Mouse (Mus musculus): ENCODE results near the gene Ykt6. TPM values are rescaled to one million over a fixed set of nuclear protein-coding genes. Genes with fewer than 3 reads are reported as not detected.
A peak's percentile ranks its signal among the peaks of the same experiment; 100 is the strongest.

Ykt6 gene
- total and polyA plus RNA-seq, 2 experiments from 2014 or later, result 101 to 181 TPM

DNA sequence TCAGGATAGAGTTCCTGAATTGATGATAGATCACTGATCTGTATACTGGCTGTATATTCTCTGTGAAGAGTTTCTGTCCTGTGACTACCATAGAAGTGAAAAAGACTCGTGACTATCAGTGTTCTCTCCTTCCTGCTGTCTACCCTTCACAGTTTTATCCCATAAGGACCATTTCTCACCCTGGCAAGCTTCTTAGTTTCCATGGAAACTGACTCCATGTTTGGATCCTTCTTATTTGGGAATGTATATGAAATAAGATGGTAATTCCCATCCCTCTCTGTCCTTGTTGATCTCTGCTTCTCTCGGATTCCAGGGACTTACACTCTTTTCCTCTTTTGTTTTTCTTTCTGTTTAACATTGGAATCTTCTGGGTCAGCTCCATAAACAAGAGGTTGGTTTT, 4.6 kb downstream of the Ykt6 start:
- Histone ChIP-seq H3K4me3 (ENCODE audit: low read depth, low read length) (no peak overlapping the region), H3K27me3 (ENCODE audit: insufficient read depth, low read length) (no peaks in the 10 kb centered on the region), H3K4me2 (ENCODE audit: low read depth) (no peak overlapping the region), H3K36me3 (ENCODE audit: insufficient read depth) (peaks cover 54% of the 10 kb centered on the region), H3K27ac (ENCODE audit: low read depth, low read length) (peak overlapping the region; percentile 62), H3K9me3 (ENCODE audit: low read length) (no peaks in the 10 kb centered on the region), H3K9ac (no peak overlapping the region), H3K4me1 (ENCODE audit: insufficient read depth) (peaks cover 3% of the 10 kb centered on the region; the same call in 1 of the 2 replicates)
- peak; percentile 17 for ATAC-seq
- no peak for TF ChIP-seq CTCF (IDR thresholded peaks at IDR 0.05; ENCODE audit: low read depth)
- DNase-seq, result peak; percentile 73
- 62% methylated on average over 2 of the region's 2 CpGs for WGBS

DNA sequence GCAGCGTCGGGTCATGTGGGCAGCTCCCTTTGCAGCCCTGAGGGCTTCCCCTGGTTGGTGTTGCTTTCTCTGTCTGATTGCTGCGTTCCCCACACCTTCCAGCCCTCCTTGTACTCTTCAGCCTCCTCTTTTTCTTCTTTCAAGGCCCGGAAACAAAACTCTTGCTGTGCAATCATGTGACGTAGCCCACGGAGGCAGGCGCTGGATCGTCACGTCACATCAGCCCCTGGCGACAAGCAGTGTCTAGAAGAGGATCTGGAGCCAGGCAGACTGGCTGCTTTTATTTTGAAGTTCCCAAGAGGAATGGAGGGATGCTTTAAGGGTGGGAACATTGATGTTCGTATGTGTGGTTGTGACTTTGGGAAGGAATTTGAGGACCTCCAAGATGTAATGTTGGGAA, 10.4 kb downstream of the Ykt6 start:
- DNase-seq (peak; percentile 42), ATAC-seq (peak; percentile 50; the same call in 1 of the 2 replicates)
- no peak overlapping the region for H3K27ac ChIP-seq (ENCODE audit: low read depth, low read length)
- no peak overlapping the region for H3K4me2 ChIP-seq (ENCODE audit: low read depth)
- WGBS, result 72% methylated on average over 11 of the region's 11 CpGs
- no peak overlapping the region for H3K9ac ChIP-seq
- peaks cover 89% of the 10 kb centered on the region for H3K36me3 ChIP-seq (ENCODE audit: insufficient read depth)
- no peak overlapping the region for H3K4me3 ChIP-seq (ENCODE audit: low read depth, low read length)
- no peaks in the 10 kb centered on the region for H3K4me1 ChIP-seq (ENCODE audit: insufficient read depth)
- no peaks in the 10 kb centered on the region for H3K9me3 ChIP-seq (ENCODE audit: low read length)
- TF ChIP-seq CTCF (IDR thresholded peaks at IDR 0.05; ENCODE audit: low read depth), result no peak
- H3K27me3 ChIP-seq (ENCODE audit: insufficient read depth, low read length), result no peaks in the 10 kb centered on the region

DNA sequence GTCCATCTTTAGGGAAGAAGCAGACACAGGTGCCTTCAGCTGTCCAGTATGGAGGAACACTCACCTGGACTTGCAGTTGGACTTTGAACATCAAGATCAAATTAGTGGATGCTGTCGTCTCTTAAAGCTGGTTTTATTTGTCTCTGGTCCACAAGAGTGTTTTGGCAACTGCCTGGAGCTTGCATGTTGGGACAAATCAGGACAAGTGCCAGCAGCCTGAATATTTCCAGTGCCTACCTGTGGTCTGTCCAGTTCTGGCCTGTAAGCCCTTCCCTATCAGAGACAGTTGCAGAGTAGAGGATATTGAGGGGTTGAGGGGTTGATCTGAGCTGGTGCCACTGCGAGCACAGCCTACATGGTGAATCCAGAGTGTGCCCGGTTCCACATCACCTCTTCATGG, 11.3 kb downstream of the Ykt6 start:
- Histone ChIP-seq H3K27ac (ENCODE audit: low read depth, low read length) (no peak overlapping the region), H3K4me2 (ENCODE audit: low read depth) (no peak overlapping the region), H3K9ac (no peak overlapping the region), H3K27me3 (ENCODE audit: insufficient read depth, low read length) (no peaks in the 10 kb centered on the region), H3K4me3 (ENCODE audit: low read depth, low read length) (no peak overlapping the region), H3K36me3 (ENCODE audit: insufficient read depth) (peaks cover 85% of the 10 kb centered on the region), H3K4me1 (ENCODE audit: insufficient read depth) (no peaks in the 10 kb centered on the region), H3K9me3 (ENCODE audit: low read length) (no peaks in the 10 kb centered on the region)
- peak; percentile 17 for DNase-seq
- WGBS, result 88% methylated on average over 3 of the region's 3 CpGs
- ATAC-seq, result no peak; the same call in 1 of the 2 replicates
- TF ChIP-seq CTCF (IDR thresholded peaks at IDR 0.05; ENCODE audit: low read depth), result no peak

DNA sequence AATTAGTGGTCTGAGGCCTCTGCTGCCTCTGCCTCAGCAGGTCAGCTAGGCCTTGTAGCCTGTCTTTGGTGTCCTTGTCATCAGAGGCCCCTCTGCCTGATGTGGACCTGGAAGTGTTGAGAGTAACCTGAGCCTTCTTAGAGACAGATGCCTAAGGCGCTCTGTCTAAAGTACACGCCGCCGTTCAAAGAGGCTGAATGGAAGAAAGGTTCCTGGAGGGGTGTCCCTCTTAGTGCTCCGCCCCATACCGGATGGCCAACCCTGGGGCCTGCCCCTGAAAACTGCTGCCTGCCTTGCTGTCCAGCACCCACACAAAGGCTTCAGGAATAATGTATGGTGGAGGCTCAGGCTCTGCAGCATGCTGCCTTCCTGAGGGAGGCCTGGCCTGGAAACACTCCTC, 12.7 kb downstream of the Ykt6 start:
- peaks cover 85% of the 10 kb centered on the region for H3K36me3 ChIP-seq (ENCODE audit: insufficient read depth)
- H3K4me2 ChIP-seq (ENCODE audit: low read depth), result no peak overlapping the region
- H3K27ac ChIP-seq (ENCODE audit: low read depth, low read length), result no peak overlapping the region
- WGBS, result 90% methylated on average over 6 of the region's 6 CpGs
- DNase-seq, result no peak
- no peak for ATAC-seq
- no peaks in the 10 kb centered on the region for H3K9me3 ChIP-seq (ENCODE audit: low read length)
- TF ChIP-seq CTCF (IDR thresholded peaks at IDR 0.05; ENCODE audit: low read depth), result no peak
- H3K4me1 ChIP-seq (ENCODE audit: insufficient read depth), result no peaks in the 10 kb centered on the region
- H3K9ac ChIP-seq, result no peak overlapping the region
- no peaks in the 10 kb centered on the region for H3K27me3 ChIP-seq (ENCODE audit: insufficient read depth, low read length)
- no peak overlapping the region for H3K4me3 ChIP-seq (ENCODE audit: low read depth, low read length)

GRCm38 (mm10) chr11:5971202-5971601, 15.7 kb downstream of the Ykt6 start:
- H3K27ac ChIP-seq (ENCODE audit: low read depth, low read length), result no peak overlapping the region
- no peak overlapping the region for H3K4me3 ChIP-seq (ENCODE audit: low read depth, low read length)
- ATAC-seq (no peak), DNase-seq (no peak)
- no peaks in the 10 kb centered on the region for H3K4me1 ChIP-seq (ENCODE audit: insufficient read depth)
- H3K9ac ChIP-seq, result no peak overlapping the region
- 72% methylated on average over 7 of the region's 7 CpGs for WGBS
- no peaks in the 10 kb centered on the region for H3K27me3 ChIP-seq (ENCODE audit: insufficient read depth, low read length)
- no peak for TF ChIP-seq CTCF (IDR thresholded peaks at IDR 0.05; ENCODE audit: low read depth)
- no peaks in the 10 kb centered on the region for H3K9me3 ChIP-seq (ENCODE audit: low read length)
- H3K4me2 ChIP-seq (ENCODE audit: low read depth), result no peak overlapping the region
- H3K36me3 ChIP-seq (ENCODE audit: insufficient read depth), result peaks cover 67% of the 10 kb centered on the region

DNA sequence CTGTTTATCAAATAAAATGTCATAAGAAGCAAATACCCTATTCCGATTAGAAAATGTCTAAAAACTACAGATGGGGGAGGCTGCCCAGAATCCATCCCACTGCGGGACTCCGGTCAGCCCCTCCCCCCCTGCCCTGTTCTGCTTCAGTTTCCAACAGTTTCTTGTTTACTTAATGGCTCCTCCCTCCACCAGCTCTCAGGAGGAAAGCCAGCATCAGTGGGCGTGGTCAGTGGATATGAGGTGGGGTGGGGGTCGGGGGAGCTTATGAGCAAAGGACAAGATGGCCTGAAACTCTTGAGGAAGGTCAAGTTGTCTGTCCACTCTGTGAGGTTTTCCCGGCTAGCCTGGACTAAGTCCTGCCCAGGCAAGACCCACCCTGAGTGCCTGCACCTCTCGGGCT, 17.7 kb downstream of the Ykt6 start:
- no peaks in the 10 kb centered on the region for H3K27me3 ChIP-seq (ENCODE audit: insufficient read depth, low read length)
- no peak overlapping the region for H3K27ac ChIP-seq (ENCODE audit: low read depth, low read length)
- peaks cover 65% of the 10 kb centered on the region for H3K36me3 ChIP-seq (ENCODE audit: insufficient read depth)
- TF ChIP-seq CTCF (IDR thresholded peaks at IDR 0.05; ENCODE audit: low read depth), result no peak
- DNase-seq (no peak), ATAC-seq (no peak)
- H3K4me2 ChIP-seq (ENCODE audit: low read depth), result no peak overlapping the region
- 57% methylated on average over 7 of the region's 7 CpGs for WGBS
- no peak overlapping the region for H3K9ac ChIP-seq
- no peaks in the 10 kb centered on the region for H3K9me3 ChIP-seq (ENCODE audit: low read length)
- no peak overlapping the region for H3K4me3 ChIP-seq (ENCODE audit: low read depth, low read length)
- no peaks in the 10 kb centered on the region for H3K4me1 ChIP-seq (ENCODE audit: insufficient read depth)

DNA sequence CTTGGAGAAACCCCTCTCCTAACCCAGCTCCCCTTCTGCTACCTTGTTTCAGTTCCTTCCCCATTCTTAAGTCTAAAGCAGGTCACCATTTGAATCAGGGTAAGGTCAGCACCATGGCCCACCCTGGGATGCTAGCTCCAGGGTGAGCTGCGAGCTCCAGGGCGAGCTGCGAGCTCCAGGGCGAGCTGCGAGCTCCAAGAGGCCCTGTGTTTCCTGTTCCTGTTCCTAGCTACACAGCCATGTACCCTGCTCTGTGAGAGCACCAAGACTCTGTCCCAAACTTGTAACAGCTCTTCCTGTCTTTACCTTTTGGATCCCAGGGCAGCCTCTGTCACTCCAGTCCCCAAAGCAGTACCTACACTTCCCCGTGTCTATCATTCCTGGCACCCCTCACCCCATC, 18.6 kb downstream of the Ykt6 start:
- Histone ChIP-seq H3K4me2 (ENCODE audit: low read depth) (no peak overlapping the region), H3K9me3 (ENCODE audit: low read length) (no peaks in the 10 kb centered on the region), H3K27me3 (ENCODE audit: insufficient read depth, low read length) (no peaks in the 10 kb centered on the region), H3K4me1 (ENCODE audit: insufficient read depth) (no peaks in the 10 kb centered on the region), H3K9ac (no peak overlapping the region), H3K4me3 (ENCODE audit: low read depth, low read length) (no peak overlapping the region), H3K27ac (ENCODE audit: low read depth, low read length) (no peak overlapping the region), H3K36me3 (ENCODE audit: insufficient read depth) (peaks cover 61% of the 10 kb centered on the region)
- DNase-seq, result no peak
- ATAC-seq, result no peak
- 87% methylated on average over 6 of the region's 6 CpGs for WGBS
- no peak for TF ChIP-seq CTCF (IDR thresholded peaks at IDR 0.05; ENCODE audit: low read depth)

DNA sequence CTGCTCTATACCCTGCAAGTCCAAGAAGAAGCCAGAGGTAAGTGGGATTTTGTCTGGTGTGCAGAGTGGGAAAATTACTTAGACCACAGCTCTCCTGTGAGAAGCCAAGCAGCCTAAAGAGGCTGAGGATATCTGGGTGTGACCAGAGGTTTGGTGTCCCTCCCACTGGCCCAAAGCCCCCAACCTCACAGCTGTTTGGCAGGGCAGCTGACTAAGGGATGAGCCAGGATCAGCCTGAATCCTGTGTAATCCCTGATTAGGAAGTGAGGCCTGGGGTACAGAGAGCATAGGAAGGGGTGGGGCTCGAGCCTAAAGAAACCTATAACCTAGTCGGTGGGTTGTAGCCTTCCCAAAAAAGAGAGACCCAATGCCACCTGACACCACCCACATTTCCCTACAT, 19.6 kb downstream of the Ykt6 start:
- Histone ChIP-seq H3K36me3 (ENCODE audit: insufficient read depth) (peaks cover 59% of the 10 kb centered on the region), H3K4me2 (ENCODE audit: low read depth) (no peak overlapping the region), H3K4me3 (ENCODE audit: low read depth, low read length) (no peak overlapping the region), H3K27me3 (ENCODE audit: insufficient read depth, low read length) (no peaks in the 10 kb centered on the region), H3K27ac (ENCODE audit: low read depth, low read length) (no peak overlapping the region), H3K9ac (no peak overlapping the region), H3K9me3 (ENCODE audit: low read length) (no peaks in the 10 kb centered on the region), H3K4me1 (ENCODE audit: insufficient read depth) (no peaks in the 10 kb centered on the region)
- no peak for TF ChIP-seq CTCF (IDR thresholded peaks at IDR 0.05; ENCODE audit: low read depth)
- ATAC-seq, result no peak
- WGBS, result 53% methylated on average over 2 of the region's 2 CpGs
- no peak for DNase-seq
